ENCODE assay signal across 27 mouse cellular contexts in the genomic region with DNA sequence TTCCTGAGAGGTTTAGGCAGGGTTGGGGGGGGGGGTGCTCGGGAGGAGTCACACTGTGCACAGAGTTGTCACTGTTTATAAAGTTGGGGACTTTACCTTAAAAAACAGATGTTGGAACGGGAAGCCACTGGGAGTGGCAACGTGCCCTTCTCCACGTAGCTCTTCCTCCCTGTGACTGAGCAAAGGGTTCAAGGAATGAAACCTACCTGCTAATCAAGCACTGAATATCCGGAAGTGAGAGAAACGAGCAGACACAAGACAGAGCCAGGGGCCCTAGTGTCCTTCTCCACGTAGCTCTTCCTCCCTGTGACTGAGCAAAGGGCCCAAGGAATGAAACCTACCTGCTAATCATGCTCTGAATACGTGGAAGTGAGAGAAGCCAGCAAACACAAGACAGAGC. TPM values are rescaled to one million over a fixed set of nuclear protein-coding genes. Genes with fewer than 3 reads are reported as not detected.
A peak's percentile ranks its signal among the peaks of the same experiment; 100 is the strongest.
DNase-seq lines count a peak whose midpoint lies in the region; ATAC-seq lines count a peak whose summit lies in the region.
"Had no signal": no experiment of that assay in that cellular context is flagged by ENCODE, and none has a peak within 500 bp of the region (broad histone marks: within the 10 kb centered on the region; RNA-seq: fewer than 3 reads in every experiment).

No protein-coding gene starts in this region.

- H3K9me3 ChIP-seq in midbrain, embryonic 11.5 days (ENCODE audit: control insufficient read depth, low read length): no peaks in the 10 kb centered on the region
- no peaks in the 10 kb centered on the region for H3K9me3 ChIP-seq in midbrain, embryonic 13.5 days
- no peaks in the 10 kb centered on the region for H3K9me3 ChIP-seq in intestine, embryonic 15.5 days
- H3K9me3 ChIP-seq: embryonic facial prominence, embryonic 12.5 days; forebrain, embryonic 10.5 days; forebrain, embryonic 15.5 days; liver, embryonic 15.5 days; lung, embryonic 15.5 days had no signal

- no peak overlapping the region for H3K9ac ChIP-seq in midbrain, embryonic 11.5 days (ENCODE audit: low read length)
- H3K9ac ChIP-seq in midbrain, embryonic 13.5 days (replicated peaks): no peak overlapping the region
- H3K9ac ChIP-seq in intestine, embryonic 15.5 days: no peak overlapping the region
- H3K9ac ChIP-seq: embryonic facial prominence, embryonic 12.5 days; forebrain, embryonic 15.5 days; liver, embryonic 15.5 days; lung, embryonic 15.5 days had no signal

- 65% methylated on average over 8 of the region's 8 CpGs for WGBS in midbrain, embryonic 11.5 days
- WGBS in midbrain, embryonic 13.5 days: 77% methylated on average over 8 of the region's 8 CpGs
- 63% methylated on average over 8 of the region's 8 CpGs for WGBS in intestine, embryonic 15.5 days

- H3K27me3 ChIP-seq in midbrain, embryonic 11.5 days (ENCODE audit: control insufficient read depth, insufficient read depth, low read length): no peaks in the 10 kb centered on the region
- H3K27me3 ChIP-seq in midbrain, embryonic 13.5 days: no peaks in the 10 kb centered on the region
- H3K27me3 ChIP-seq in intestine, embryonic 15.5 days (replicated peaks): no peaks in the 10 kb centered on the region
- H3K27me3 ChIP-seq: embryonic facial prominence, embryonic 12.5 days; forebrain, embryonic 15.5 days; liver, embryonic 15.5 days; lung, embryonic 15.5 days had no signal

- ATAC-seq in midbrain, embryonic 11.5 days (ENCODE audit: low FRiP score): no peak
- ATAC-seq in midbrain, embryonic 13.5 days: no peak
- no peak for ATAC-seq in intestine, embryonic 15.5 days
- ATAC-seq: forebrain, embryonic 15.5 days; hindbrain, embryonic 16.5 days; intestine, postnatal 0 days; Patski had no signal

- H3K4me3 ChIP-seq in midbrain, embryonic 11.5 days (ENCODE audit: low read depth, low read length): no peak overlapping the region
- no peak overlapping the region for H3K4me3 ChIP-seq in midbrain, embryonic 13.5 days (replicated peaks)
- no peak overlapping the region for H3K4me3 ChIP-seq in brown adipose tissue, adult 24 weeks (ENCODE audit: insufficient read depth, low read depth, low read length)
- no peak overlapping the region for H3K4me3 ChIP-seq in intestine, embryonic 15.5 days (replicated peaks)
- H3K4me3 ChIP-seq: embryonic facial prominence, embryonic 12.5 days; forebrain, embryonic 10.5 days; forebrain, embryonic 15.5 days; liver, embryonic 15.5 days; lung, embryonic 15.5 days; megakaryocyte, embryonic 14.5 days had no signal

- intact Hi-C loops in heart, postnatal 36 days (cut with DNase I): loop anchor here (2.0 kb wide), 2 partner anchors 46 to 156 kb away; no protein-coding TSS in a partner anchor

- no peaks in the 10 kb centered on the region for H3K36me3 ChIP-seq in midbrain, embryonic 11.5 days (ENCODE audit: control insufficient read depth, insufficient read depth, low read length)
- no peaks in the 10 kb centered on the region for H3K36me3 ChIP-seq in midbrain, embryonic 13.5 days
- H3K36me3 ChIP-seq in intestine, embryonic 15.5 days: no peaks in the 10 kb centered on the region
- H3K36me3 ChIP-seq: embryonic facial prominence, embryonic 12.5 days; forebrain, embryonic 10.5 days; forebrain, embryonic 15.5 days; liver, embryonic 15.5 days; lung, embryonic 15.5 days had no signal

- no peak overlapping the region for H3K4me2 ChIP-seq in midbrain, embryonic 11.5 days
- no peak overlapping the region for H3K4me2 ChIP-seq in midbrain, embryonic 13.5 days (replicated peaks)
- H3K4me2 ChIP-seq in intestine, embryonic 15.5 days (replicated peaks): no peak overlapping the region
- H3K4me2 ChIP-seq: embryonic facial prominence, embryonic 12.5 days; forebrain, embryonic 15.5 days; liver, embryonic 15.5 days; lung, embryonic 15.5 days had no signal

- peak; percentile 48 to 72 for DNase-seq in heart, adult 9 months (ENCODE audit: low spot score in 2 of 2)
- DNase-seq in heart, postnatal 36 days: no peak
- peak; percentile 23 for DNase-seq in midbrain, embryonic 11.5 days (ENCODE audit: low spot score, missing footprints)
- DNase-seq in frontal cortex, postnatal 25 days (ENCODE audit: low spot score in 2 of 2): no peak
- DNase-seq: adrenal gland, postnatal 14 days; B cell, adult 2 months; cerebellum, adult 11-12 months; cerebellum, adult 9-11 months; embryo, embryonic 11 days; liver; midbrain, embryonic 14.5 days; right cerebral cortex, postnatal 25 days; thymus, adult 18-20 months; thymus, postnatal 4 days had no signal

- H3K27ac ChIP-seq in midbrain, embryonic 11.5 days (ENCODE audit: low read depth, low read length): no peak overlapping the region
- H3K27ac ChIP-seq in midbrain, embryonic 13.5 days: no peak overlapping the region
- peak overlapping the region; percentile 98 for H3K27ac ChIP-seq in brown adipose tissue, adult 24 weeks (replicated peaks; ENCODE audit: low read depth, low read length)
- H3K27ac ChIP-seq in intestine, embryonic 15.5 days: no peak overlapping the region
- H3K27ac ChIP-seq: embryonic facial prominence, embryonic 12.5 days; forebrain, embryonic 10.5 days; forebrain, embryonic 15.5 days; lung, embryonic 15.5 days; stomach, postnatal 0 days had no signal

- H3K4me1 ChIP-seq in midbrain, embryonic 11.5 days (ENCODE audit: control insufficient read depth, insufficient read depth, low read length): no peaks in the 10 kb centered on the region
- H3K4me1 ChIP-seq in midbrain, embryonic 13.5 days (replicated peaks): peaks cover 7% of the 10 kb centered on the region
- peaks cover 6% of the 10 kb centered on the region for H3K4me1 ChIP-seq in brown adipose tissue, adult 24 weeks (ENCODE audit: control insufficient read depth, insufficient read depth, insufficient read length, low read length)
- H3K4me1 ChIP-seq in intestine, embryonic 15.5 days (replicated peaks): no peaks in the 10 kb centered on the region
- H3K4me1 ChIP-seq: embryonic facial prominence, embryonic 12.5 days; forebrain, embryonic 15.5 days; liver, embryonic 15.5 days; lung, embryonic 15.5 days; megakaryocyte, embryonic 14.5 days had no signal

RNA-seq across cellular contexts. Expression of gene Rftn1, which starts 47.9 kb away (rescaled TPM):
- total RNA-seq in heart, postnatal 36 days (2021): 10 to 100 TPM; 49.0 to 57.1 TPM
- 3.5 and 4.3 TPM in 2 replicates for polyA plus RNA-seq in midbrain, embryonic 11.5 days (2014; fragmentation: Nextera tagmentation; extraction: Ambion mirVana)
- polyA plus RNA-seq in midbrain, embryonic 13.5 days (2015; fragmentation: Nextera tagmentation; extraction: Ambion mirVana): 10.9 and 12.2 TPM in 2 replicates
- polyA plus RNA-seq in brown adipose tissue, adult 24 weeks (2012; ENCODE audit: insufficient read depth, insufficient read length, missing spikeins): 4.2 and 5.1 TPM in 2 replicates
- 10.1 and 10.5 TPM in 2 replicates for polyA plus RNA-seq in intestine, embryonic 15.5 days (2015; fragmentation: Nextera tagmentation; extraction: Ambion mirVana)

Comparison
In these comparisons a context has a peak if more than half of its experiments do, and no peak if none do; other contexts are left out.
1. DNase-seq: peak in heart, adult 9 months (2 of 2) and midbrain, embryonic 11.5 days (single experiment); none in heart, postnatal 36 days (0 of 2) and frontal cortex, postnatal 25 days (0 of 2).